Mouse (Mus musculus) stomach, embryonic 16.5 days (tissue): ENCODE measurements around the gene Pla2g4b. TPM values are rescaled to one million over a fixed set of nuclear protein-coding genes. Genes with fewer than 3 reads are reported as not detected.

Source experiments
- ATAC-seq: fragments of 200-750 bp; cut with Nextera tagmentation; 2 replicates; pipeline ENCODE4 v1.8.0; 2017; ENCODE audit warnings: moderate number of reproducible peaks, moderate TSS enrichment; ENCODE audit not compliant: insufficient read depth, low FRiP score
- H3K27ac ChIP-seq: fragments of 300-500 bp; sonication (generic); 2 replicates; pipeline ENCODE4 v1.5.1; 2014; ENCODE audit warnings: low read length
- H3K27me3 ChIP-seq: fragments of 300-500 bp; sonication (generic); 2 replicates; pipeline ENCODE4 v1.6.1; 2014; ENCODE audit warnings: low read length, control low read depth, mixed read lengths; ENCODE audit not compliant: control insufficient read depth, insufficient read depth
- H3K36me3 ChIP-seq: fragments of 300-500 bp; sonication (generic); 2 replicates; pipeline ENCODE4 v1.6.1; 2014; ENCODE audit warnings: low read length; ENCODE audit not compliant: control insufficient read depth, insufficient read depth
- H3K4me1 ChIP-seq: fragments of 300-500 bp; sonication (generic); 2 replicates; pipeline ENCODE4 v1.6.1; 2014; ENCODE audit warnings: low read length, control low read depth, mixed read lengths; ENCODE audit not compliant: control insufficient read depth, insufficient read depth
- H3K4me2 ChIP-seq: fragments of 300-500 bp; sonication (generic); 2 replicates; pipeline ENCODE4 v1.6.1; 2014; ENCODE audit warnings: low read depth, low read length, mixed read lengths
- H3K4me3 ChIP-seq: fragments of 300-500 bp; sonication (generic); replicated peaks from 2 replicates; pipeline ENCODE4 v1.5.1; 2014; ENCODE audit warnings: mild to moderate bottlenecking, low read length
- H3K9ac ChIP-seq: fragments of 300-500 bp; sonication (generic); 2 replicates; pipeline ENCODE4 v1.6.1; 2014; ENCODE audit warnings: low read length
- H3K9me3 ChIP-seq: fragments of 300-500 bp; sonication (generic); replicated peaks from 2 replicates; pipeline ENCODE4 v1.6.1; 2016; ENCODE audit warnings: low read length, control low read depth; ENCODE audit not compliant: control insufficient read depth
- WGBS: fragments of 180-500 bp; shearing (Covaris S2); extraction: QIAGEN DNeasy Blood & Tissue Kit; methylation state at CpG from one replicate; pipeline ENCODE4 v1.1.7; 2014; 5-methylcytosine and 5-hydroxymethylcytosine counted together
- microRNA-seq: library from miRNA; unstranded; fragments of <30 nt; microRNA quantifications from one replicate; pipeline ENCODE4, GENCODE M21; 2016
- polyA plus RNA-seq: library from polyadenylated mRNA; unstranded; fragments of >200 nt; fragmentation: Nextera tagmentation; extraction: Ambion mirVana; gene quantifications from 2 replicates; pipeline ENCODE4 v1.2.1, GENCODE M21; 2015

The Pla2g4b gene
- polyA plus RNA-seq, 1 experiment from 2014 or later: 1.8 TPM

- Histone ChIP-seq H3K4me2 (no peak overlapping the region), H3K9me3 (no peaks in the 10 kb centered on the region; the same call in 1 of the 2 replicates), H3K4me1 (peaks cover 7% of the 10 kb centered on the region; the same call in 1 of the 2 replicates), H3K27me3 (no peaks in the 10 kb centered on the region), H3K27ac (peak overlapping the region; percentile 36; the same call in 1 of the 2 replicates), H3K9ac (peak overlapping the region; percentile 43), H3K36me3 (no peaks in the 10 kb centered on the region), H3K4me3 (no peak overlapping the region)
- peak; percentile 73 for ATAC-seq
- WGBS: 52% methylated on average over 14 of the region's 14 CpGs
Measured at GRCm38 (mm10) chr2:120084593-120085361, 51.6 kb downstream of the Pla2g4b start.

DNA sequence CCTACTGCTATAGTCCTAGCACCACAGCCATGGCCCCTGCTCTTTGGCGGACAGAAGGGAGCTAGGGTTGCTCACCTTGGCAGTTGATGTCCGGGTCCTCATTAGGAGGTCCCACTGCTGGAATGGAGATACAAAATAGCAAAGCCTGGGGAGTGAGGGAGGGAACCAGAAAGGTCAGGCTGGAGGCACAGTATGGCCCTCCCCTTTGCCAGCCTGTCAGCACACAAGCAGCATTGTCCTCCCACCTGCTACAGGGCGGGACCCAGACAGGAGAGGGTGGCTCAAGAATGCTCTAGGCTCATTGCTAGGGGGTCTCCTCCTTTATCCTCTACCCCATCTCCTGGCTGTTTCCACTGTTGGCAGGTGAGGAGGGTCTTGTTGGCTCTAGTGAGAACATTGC, 52.8 kb downstream of the Pla2g4b start:
- Histone ChIP-seq H3K9ac (no peak overlapping the region), H3K4me1 (peaks cover 7% of the 10 kb centered on the region; the same call in 1 of the 2 replicates), H3K27me3 (no peaks in the 10 kb centered on the region), H3K4me3 (no peak overlapping the region), H3K9me3 (no peaks in the 10 kb centered on the region; the same call in 1 of the 2 replicates), H3K27ac (no peak overlapping the region), H3K4me2 (no peak overlapping the region), H3K36me3 (no peaks in the 10 kb centered on the region)
- WGBS: 84% methylated on average over 3 of the region's 3 CpGs
- ATAC-seq: no peak

- no peaks in the 10 kb centered on the region for H3K27me3 ChIP-seq
- H3K36me3 ChIP-seq: no peaks in the 10 kb centered on the region
- ATAC-seq: no peak
- H3K9me3 ChIP-seq: no peaks in the 10 kb centered on the region
- no peak overlapping the region for H3K9ac ChIP-seq
- peaks cover 7% of the 10 kb centered on the region; the same call in 1 of the 2 replicates for H3K4me1 ChIP-seq
- H3K4me2 ChIP-seq: no peak overlapping the region
- no peak overlapping the region for H3K4me3 ChIP-seq
- H3K27ac ChIP-seq: no peak overlapping the region
- WGBS: 79% methylated on average over 3 of the region's 3 CpGs
Measured at GRCm38 (mm10) chr2:120087391-120087790, 54.2 kb downstream of the Pla2g4b start.

- Histone ChIP-seq H3K27me3 (no peaks in the 10 kb centered on the region), H3K36me3 (no peaks in the 10 kb centered on the region), H3K4me3 (no peak overlapping the region), H3K9me3 (no peaks in the 10 kb centered on the region), H3K4me2 (no peak overlapping the region), H3K4me1 (peaks cover 7% of the 10 kb centered on the region; the same call in 1 of the 2 replicates), H3K27ac (no peak overlapping the region), H3K9ac (no peak overlapping the region)
- WGBS: 80% methylated on average over 2 of the region's 2 CpGs
- no peak for ATAC-seq
Measured at GRCm38 (mm10) chr2:120087897-120088296, 54.7 kb downstream of the Pla2g4b start.

DNA sequence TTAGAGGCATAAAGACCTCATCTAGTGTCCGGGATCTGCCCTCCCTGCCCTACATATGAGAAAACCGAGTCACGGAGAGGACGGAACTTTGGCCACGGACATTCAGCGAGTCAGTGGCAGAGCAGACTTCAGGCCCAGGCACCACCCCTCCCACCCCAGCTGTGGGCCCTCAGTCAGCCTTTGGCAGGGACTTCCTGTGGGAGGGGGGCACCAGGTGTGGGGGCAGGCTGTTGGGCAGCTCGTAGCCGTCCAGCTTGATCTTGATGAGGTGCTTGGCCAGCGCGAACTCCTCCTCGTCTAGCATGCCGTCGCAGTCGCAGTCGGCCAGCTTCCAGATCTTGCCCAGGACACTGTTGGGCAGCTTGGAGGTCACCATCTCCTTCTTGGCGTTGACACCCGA, 57.8 kb downstream of the Pla2g4b start:
- no peak for ATAC-seq
- no peaks in the 10 kb centered on the region for H3K27me3 ChIP-seq
- no peaks in the 10 kb centered on the region for H3K9me3 ChIP-seq
- no peak overlapping the region for H3K4me2 ChIP-seq
- no peak overlapping the region for H3K27ac ChIP-seq
- H3K4me1 ChIP-seq: peaks cover 4% of the 10 kb centered on the region; the same call in 1 of the 2 replicates
- 83% methylated on average over 17 of the region's 17 CpGs for WGBS
- no peaks in the 10 kb centered on the region for H3K36me3 ChIP-seq
- H3K9ac ChIP-seq: no peak overlapping the region
- no peak overlapping the region for H3K4me3 ChIP-seq

Small RNA genes lying within 50 kb of the gene (microRNA-seq; reads per million reads assigned to microRNA genes)
- gene Mir7665: not detected

Other genes with a start within 250 kb of the Pla2g4b start
- 26.1 and 26.7 TPM in 2 replicates for gene Rpap1, start 245.9 kb upstream of the Pla2g4b start, polyA plus RNA-seq
- gene Tyro3, start 235.7 kb upstream of the Pla2g4b start, polyA plus RNA-seq: 26.7 and 31.1 TPM in 2 replicates
- gene Mga, start 136.2 kb upstream of the Pla2g4b start, polyA plus RNA-seq: 24.3 and 27.3 TPM in 2 replicates
- gene Mapkbp1, start 60.7 kb upstream of the Pla2g4b start, polyA plus RNA-seq: 2.6 and 3.4 TPM in 2 replicates
- gene Jmjd7, start 5.9 kb upstream of the Pla2g4b start, polyA plus RNA-seq: 13.4 and 15.4 TPM in 2 replicates
- gene Gm28042, start 5.9 kb upstream of the Pla2g4b start, polyA plus RNA-seq: 2.4 and 5.1 TPM in 2 replicates
- gene Ehd4, start 121.2 kb downstream of the Pla2g4b start, polyA plus RNA-seq: 46.5 and 55.0 TPM in 2 replicates
- 4.5 and 6.7 TPM in 2 replicates for gene Pla2g4e, start 211.9 kb downstream of the Pla2g4b start, polyA plus RNA-seq